Mouse (Mus musculus): ENCODE data around the gene Tut4. TPM values are rescaled to one million over a fixed set of nuclear protein-coding genes. Genes with fewer than 3 reads are reported as not detected.

The Tut4 gene
- polyA plus RNA-seq, 1 experiment from 2014 or later: 62.6 TPM

DNA sequence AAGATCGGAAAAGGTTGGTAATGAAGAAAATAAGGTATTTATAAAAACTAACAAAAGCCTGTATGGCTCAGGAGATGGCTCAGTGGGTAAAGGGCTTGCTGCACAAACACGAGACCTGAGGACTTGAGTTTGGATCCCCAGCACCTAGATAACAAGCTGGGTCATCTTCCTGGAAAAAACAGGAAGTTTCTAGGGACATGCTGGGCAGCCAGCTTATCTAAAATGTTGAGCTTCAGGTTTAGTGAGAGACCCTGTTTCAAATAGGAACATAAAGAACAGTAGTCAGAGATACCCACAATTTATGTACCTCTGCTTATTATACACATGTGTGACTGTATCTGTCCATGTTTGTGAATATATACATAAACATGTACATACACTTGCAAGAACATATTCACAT is 43.8 kb downstream of the Tut4 start:
- H3K27me3 ChIP-seq (ENCODE audit: insufficient read depth, low read length): no peaks in the 10 kb centered on the region
- no peaks in the 10 kb centered on the region for H3K9me3 ChIP-seq (ENCODE audit: low read depth, low read length)
- peaks cover 67% of the 10 kb centered on the region for H3K36me3 ChIP-seq (ENCODE audit: insufficient read depth)
- WGBS: 88% methylated on average over 2 of the region's 2 CpGs
- H3K4me2 ChIP-seq: no peak overlapping the region
- DNase-seq (no peak), ATAC-seq (ENCODE audit: insufficient read depth) (no peak)
- H3K9ac ChIP-seq: no peak overlapping the region
- no peaks in the 10 kb centered on the region for H3K4me1 ChIP-seq (ENCODE audit: insufficient read depth)
- no peak overlapping the region for H3K4me3 ChIP-seq (ENCODE audit: low read depth, low read length)
- no peak overlapping the region for H3K27ac ChIP-seq (ENCODE audit: low read depth)
- TF ChIP-seq CTCF (IDR thresholded peaks at IDR 0.05; ENCODE audit: low read depth): no peak

- no peak for TF ChIP-seq CTCF (IDR thresholded peaks at IDR 0.05; ENCODE audit: low read depth)
- no peaks in the 10 kb centered on the region for H3K4me1 ChIP-seq (ENCODE audit: insufficient read depth)
- H3K36me3 ChIP-seq (ENCODE audit: insufficient read depth): peaks cover 35% of the 10 kb centered on the region
- no peak for DNase-seq
- no peak overlapping the region for H3K27ac ChIP-seq (ENCODE audit: low read depth)
- 93% methylated on average over 2 of the region's 2 CpGs for WGBS
- H3K27me3 ChIP-seq (ENCODE audit: insufficient read depth, low read length): no peaks in the 10 kb centered on the region
- H3K9me3 ChIP-seq (ENCODE audit: low read depth, low read length): no peaks in the 10 kb centered on the region
- no peak overlapping the region for H3K4me2 ChIP-seq
- no peak for ATAC-seq (ENCODE audit: insufficient read depth)
- H3K9ac ChIP-seq: no peak overlapping the region
- no peak overlapping the region for H3K4me3 ChIP-seq (ENCODE audit: low read depth, low read length)
Measured at GRCm38 (mm10) chr4:108539701-108540100, 80.5 kb downstream of the Tut4 start.

- Histone ChIP-seq H3K4me1 (ENCODE audit: insufficient read depth) (no peaks in the 10 kb centered on the region), H3K4me2 (no peak overlapping the region), H3K9ac (no peak overlapping the region), H3K4me3 (ENCODE audit: low read depth, low read length) (no peak overlapping the region), H3K36me3 (ENCODE audit: insufficient read depth) (peaks cover 86% of the 10 kb centered on the region), H3K27me3 (ENCODE audit: insufficient read depth, low read length) (no peaks in the 10 kb centered on the region), H3K9me3 (ENCODE audit: low read depth, low read length) (no peaks in the 10 kb centered on the region), H3K27ac (ENCODE audit: low read depth) (no peak overlapping the region)
- TF ChIP-seq CTCF (IDR thresholded peaks at IDR 0.05; ENCODE audit: low read depth): no peak
- WGBS: 74% methylated on average over 1 of the region's 1 CpGs
- ATAC-seq (ENCODE audit: insufficient read depth) (no peak), DNase-seq (no peak)
Measured at GRCm38 (mm10) chr4:108565026-108565425, 105.8 kb downstream of the Tut4 start.

DNA sequence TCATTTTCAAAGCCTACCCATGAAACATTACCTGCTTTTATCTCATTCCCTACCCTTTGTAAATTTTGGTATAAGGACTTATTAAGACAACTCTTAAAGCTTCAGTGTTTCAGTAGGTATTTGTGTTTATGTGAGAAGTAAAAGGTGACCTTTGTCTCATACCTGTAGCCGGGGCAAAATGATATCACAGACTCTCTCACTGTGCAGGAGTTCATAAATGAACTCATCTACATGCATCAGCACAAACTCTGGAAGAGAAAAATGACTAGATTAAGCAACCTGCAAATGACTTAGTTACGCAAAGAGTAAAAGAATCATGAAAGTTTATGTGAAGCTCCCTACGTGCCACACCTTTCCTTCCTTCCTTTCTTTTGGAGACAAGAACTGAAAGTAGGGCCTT is 113.4 kb downstream of the Tut4 start:
- Histone ChIP-seq H3K4me1 (ENCODE audit: insufficient read depth) (peaks cover 3% of the 10 kb centered on the region; the same call in 1 of the 2 replicates), H3K27ac (ENCODE audit: low read depth) (no peak overlapping the region), H3K4me3 (ENCODE audit: low read depth, low read length) (no peak overlapping the region), H3K4me2 (no peak overlapping the region), H3K36me3 (ENCODE audit: insufficient read depth) (peaks cover 81% of the 10 kb centered on the region), H3K9me3 (ENCODE audit: low read depth, low read length) (no peaks in the 10 kb centered on the region), H3K27me3 (ENCODE audit: insufficient read depth, low read length) (no peaks in the 10 kb centered on the region), H3K9ac (no peak overlapping the region)
- DNase-seq: no peak
- no peak for TF ChIP-seq CTCF (IDR thresholded peaks at IDR 0.05; ENCODE audit: low read depth)
- no peak for ATAC-seq (ENCODE audit: insufficient read depth)
- WGBS: 93% methylated on average over 3 of the region's 3 CpGs

GRCm38 (mm10) chr4:108578840-108579742 is 119.9 kb downstream of the Tut4 start, which contains the start of the genes Prpf38a and Orc1:
Prpf38a (minus strand) TSS chr4:108579336.
Orc1 (plus strand) TSS chr4:108579423.
- under 1% methylated on average over 63 of the region's 64 CpGs for WGBS
- peak within 1 kb of the TSS; percentile 86 for H3K27ac ChIP-seq (ENCODE audit: low read depth)

DNA sequence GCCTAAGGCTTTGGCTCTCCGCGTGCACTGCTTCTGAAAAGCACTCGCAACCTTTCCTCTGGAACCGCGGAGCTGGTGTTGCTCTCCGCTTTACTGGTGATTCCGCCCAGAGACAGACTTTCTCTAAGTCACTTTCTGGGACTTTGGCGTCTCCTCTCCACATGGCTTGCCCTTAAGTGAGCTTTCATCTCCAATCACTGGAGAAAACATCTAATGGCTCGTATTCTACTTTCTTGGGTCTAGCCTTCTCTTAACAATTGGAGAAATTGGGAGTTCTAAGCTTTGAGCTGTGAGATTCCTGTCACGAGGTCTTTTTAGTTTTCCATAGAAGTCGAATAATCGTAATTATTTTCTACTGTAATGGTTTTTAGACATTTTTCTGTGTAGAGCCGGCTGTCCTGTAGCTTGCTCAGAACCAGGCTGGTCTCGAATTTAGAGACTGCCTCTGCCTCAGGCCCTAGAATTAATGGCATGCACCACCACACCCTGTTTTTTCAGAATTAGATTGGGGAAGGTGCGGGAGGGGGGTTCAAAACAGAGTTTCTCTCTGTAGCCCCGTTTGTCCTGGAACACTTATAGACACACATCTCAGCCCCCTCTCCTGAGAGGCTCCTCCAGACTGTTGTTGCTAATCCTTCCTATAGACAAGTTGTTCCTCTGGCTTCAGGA is 120.7 kb downstream of the Tut4 start:
- no peaks in the 10 kb centered on the region for H3K27me3 ChIP-seq (ENCODE audit: insufficient read depth, low read length)
- peaks cover 18% of the 10 kb centered on the region for H3K36me3 ChIP-seq (ENCODE audit: insufficient read depth)
- H3K27ac ChIP-seq (ENCODE audit: low read depth): peak overlapping the region; percentile 86
- H3K9me3 ChIP-seq (ENCODE audit: low read depth, low read length): no peaks in the 10 kb centered on the region
- H3K4me3 ChIP-seq (ENCODE audit: low read depth, low read length): peak overlapping the region; percentile 82
- peak overlapping the region; percentile 74 for H3K9ac ChIP-seq
- peak overlapping the region; percentile 81 for H3K4me2 ChIP-seq
- no peak for TF ChIP-seq CTCF (IDR thresholded peaks at IDR 0.05; ENCODE audit: low read depth)
- ATAC-seq (ENCODE audit: insufficient read depth) (no peak), DNase-seq (peak; percentile 4)
- WGBS: under 1% methylated on average over 16 of the region's 16 CpGs
- H3K4me1 ChIP-seq (ENCODE audit: insufficient read depth): peaks cover 5% of the 10 kb centered on the region; the same call in 1 of the 2 replicates

More at GRCm38 (mm10) chr4:108578840-108579742, 119.9 kb downstream of the Tut4 start, which contains the start of the genes Prpf38a and Orc1:
- ATAC-seq (ENCODE audit: insufficient read depth) (peak; percentile 99), DNase-seq (peak; percentile 100)
- H3K4me2 ChIP-seq: peak within 1 kb of the TSS; percentile 81
- H3K9me3 ChIP-seq (ENCODE audit: low read depth, low read length): no peaks in the 10 kb centered on the region
- peak within 1 kb of the TSS; percentile 82 for H3K4me3 ChIP-seq (ENCODE audit: low read depth, low read length)
- peaks cover 5% of the 10 kb centered on the region; the same call in 1 of the 2 replicates for H3K4me1 ChIP-seq (ENCODE audit: insufficient read depth)
- H3K36me3 ChIP-seq (ENCODE audit: insufficient read depth): peaks cover 25% of the 10 kb centered on the region
- peak within 1 kb of the TSS; percentile 74 for H3K9ac ChIP-seq
- H3K27me3 ChIP-seq (ENCODE audit: insufficient read depth, low read length): no peaks in the 10 kb centered on the region
- TF ChIP-seq CTCF (IDR thresholded peaks at IDR 0.05; ENCODE audit: low read depth): no peak

DNA sequence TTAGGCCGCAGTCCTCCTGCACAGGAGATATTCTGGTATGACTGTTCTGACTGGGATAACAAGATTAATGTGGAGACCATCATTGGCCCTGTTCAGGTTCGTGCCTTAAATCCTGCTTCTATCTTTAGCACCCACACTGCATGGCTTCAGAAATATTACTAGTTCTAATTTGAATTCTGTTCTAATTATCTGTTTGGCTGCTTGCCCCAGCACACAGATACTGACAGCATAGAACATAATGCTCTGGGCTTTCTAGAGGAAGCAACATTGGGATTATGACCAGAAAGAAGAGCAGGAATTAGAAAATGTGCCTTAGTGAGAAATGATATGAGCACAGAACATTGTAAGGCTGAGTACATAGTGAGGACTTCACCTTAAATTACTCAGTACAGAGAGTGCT is 134.2 kb downstream of the Tut4 start:
- ATAC-seq (ENCODE audit: insufficient read depth) (no peak), DNase-seq (no peak)
- Histone ChIP-seq H3K9ac (no peak overlapping the region), H3K9me3 (ENCODE audit: low read depth, low read length) (no peaks in the 10 kb centered on the region), H3K27ac (ENCODE audit: low read depth) (no peak overlapping the region), H3K36me3 (ENCODE audit: insufficient read depth) (peaks cover 21% of the 10 kb centered on the region), H3K27me3 (ENCODE audit: insufficient read depth, low read length) (no peaks in the 10 kb centered on the region), H3K4me3 (ENCODE audit: low read depth, low read length) (no peak overlapping the region), H3K4me1 (ENCODE audit: insufficient read depth) (no peaks in the 10 kb centered on the region), H3K4me2 (no peak overlapping the region)
- WGBS: 80% methylated on average over 2 of the region's 2 CpGs
- TF ChIP-seq CTCF (IDR thresholded peaks at IDR 0.05; ENCODE audit: low read depth): no peak

Measured in lung, embryonic 14.5 days (tissue).